26 mouse cellular contexts compared by ENCODE assay signal in the genomic region with DNA sequence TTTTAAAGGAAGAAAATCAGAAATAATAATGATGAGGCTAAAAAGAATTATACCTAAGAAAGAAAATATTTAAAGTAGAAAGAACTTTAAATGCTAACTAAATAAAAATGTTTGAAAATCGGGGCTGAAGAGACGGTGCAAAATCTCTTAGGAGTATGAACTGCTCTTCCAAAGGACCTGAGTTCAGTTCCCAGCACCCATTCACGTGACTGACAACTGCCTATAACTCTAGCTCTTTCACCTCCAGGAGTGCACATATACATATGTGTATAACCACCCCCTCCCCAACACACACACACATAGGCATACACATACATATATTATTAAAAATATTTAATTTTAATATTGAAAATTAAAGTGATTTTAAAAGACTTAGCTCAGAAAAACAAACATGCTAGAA. TPM values are rescaled to one million over a fixed set of nuclear protein-coding genes. Genes with fewer than 3 reads are reported as not detected.
DNase-seq lines count a peak whose midpoint lies in the region; ATAC-seq and TF ChIP-seq lines count a peak whose summit lies in the region.
"Had no signal": no experiment of that assay in that cellular context is flagged by ENCODE, and none has a peak within 500 bp of the region (broad histone marks: within the 10 kb centered on the region; RNA-seq: fewer than 3 reads in every experiment).

No protein-coding gene starts in this region.

- peaks cover 0 to 20% of the 10 kb centered on the region in 2 experiments; a peak in 2 of 4 replicates for H3K36me3 ChIP-seq in MEL (ENCODE audit: control insufficient read depth in 1 of 2, insufficient read depth in 2 of 2, low read length in 2 of 2)
- no peaks in the 10 kb centered on the region for H3K36me3 ChIP-seq in macrophage (ENCODE audit: inconsistent target)
- H3K36me3 ChIP-seq in forebrain, embryonic 16.5 days (ENCODE audit: control insufficient read depth, insufficient read depth) = no peaks in the 10 kb centered on the region
- H3K36me3 ChIP-seq: G1E had no signal

- H3K27ac ChIP-seq in MEL (ENCODE audit: control insufficient read depth, low read depth, low read length) (peak overlapping the region; percentile 94), macrophage (peak overlapping the region; percentile 82)
- peak overlapping the region; percentile 55 for H3K27ac ChIP-seq in bone marrow macrophage, adult 2 months (ENCODE audit: insufficient read depth, low read depth, low read length)
- H3K27ac ChIP-seq in brown adipose tissue, adult 24 weeks (replicated peaks; ENCODE audit: low read depth, low read length) = peak overlapping the region; percentile 52; the same call in 1 of the 2 replicates
- H3K27ac ChIP-seq in forebrain, embryonic 16.5 days (ENCODE audit: low read length) = no peak overlapping the region

- H3K9me3 ChIP-seq in MEL (replicated peaks; ENCODE audit: insufficient read depth, low read length) = no peaks in the 10 kb centered on the region
- no peaks in the 10 kb centered on the region for H3K9me3 ChIP-seq in forebrain, embryonic 16.5 days (ENCODE audit: control insufficient read depth, low read length)
- H3K9me3 ChIP-seq: G1E had no signal

- peak overlapping the region in 1 of 2 experiments; percentile 28; a peak in 2 of 4 replicates for H3K4me3 ChIP-seq in MEL (ENCODE audit: control insufficient read depth in 1 of 2, insufficient read depth in 1 of 2, low read depth in 2 of 2, low read length in 2 of 2)
- H3K4me3 ChIP-seq in bone marrow macrophage, adult 2 months (ENCODE audit: insufficient read depth, low read length) = no peak overlapping the region
- H3K4me3 ChIP-seq in brown adipose tissue, adult 24 weeks (ENCODE audit: insufficient read depth, low read depth, low read length) = no peak overlapping the region
- no peak overlapping the region for H3K4me3 ChIP-seq in macrophage (ENCODE audit: inconsistent target)
- H3K4me3 ChIP-seq in forebrain, embryonic 16.5 days (replicated peaks; ENCODE audit: low read length) = no peak overlapping the region

- no peak for TF ChIP-seq RAD21 in MEL (IDR thresholded peaks at IDR 0.05; ENCODE audit: low read depth, low read length)

- no peak for ATAC-seq in forebrain, embryonic 16.5 days
- ATAC-seq: activated CD4-positive, CD25-positive, alpha-beta regulatory T cell, adult 4 months; CD4-positive, CD25-positive, alpha-beta regulatory T cell, adult 4 months; Patski had no signal

- H3K4me2 ChIP-seq in forebrain, embryonic 16.5 days (ENCODE audit: low read length) = no peak overlapping the region

- TF ChIP-seq CTCF in MEL (IDR thresholded peaks at IDR 0.05 in 2 of 3, conservative IDR thresholded peaks at IDR 0.05 in 1 of 3; ENCODE audit: control insufficient read depth in 1 of 3, insufficient read depth in 1 of 3, low read depth in 2 of 3, low read length in 3 of 3, poor library complexity in 1 of 3, severe bottlenecking in 1 of 3) = no peak
- no peak for TF ChIP-seq CTCF in bone marrow macrophage, adult 2 months (IDR thresholded peaks at IDR 0.05; ENCODE audit: low read depth, low read length)

- TF ChIP-seq EP300 in MEL (IDR thresholded peaks at IDR 0.05; ENCODE audit: low read depth in 1 of 2, low read length in 2 of 2) = no peak

- no peak for TF ChIP-seq POLR2A in MEL (IDR thresholded peaks at IDR 0.05; ENCODE audit: control insufficient read depth in 1 of 2, insufficient read depth in 1 of 2, low read depth in 1 of 2, low read length in 2 of 2, poor library complexity in 1 of 2)
- no peak for TF ChIP-seq POLR2A in bone marrow macrophage, adult 2 months (IDR thresholded peaks at IDR 0.05; ENCODE audit: borderline replicate concordance, low read depth, low read length)

- DNase-seq in MEL (ENCODE audit: low read depth, low spot score) = peak; percentile 47
- DNase-seq in MN1 (ENCODE audit: low spot score) = no peak
- no peak for DNase-seq in cerebellum, adult 9-11 months
- no peak for DNase-seq in spleen, adult 18-20 months
- DNase-seq: adrenal gland, adult 2 months; adrenal gland, adult 8-10 months; adrenal gland, postnatal 10 days; adrenal gland, postnatal 14 days; adrenal gland, postnatal 25 days; adrenal gland, postnatal 36 days; B cell, adult 2 months; cerebellum, adult 11 months; cerebellum, adult 11-12 months; cerebellum, adult 18-20 months; cerebellum, adult 2 months; cerebellum, adult 8-10 months; cerebellum, adult 9-10 months had no signal

- no peak overlapping the region; the same call in 1 of the 2 replicates for H3K9ac ChIP-seq in MEL (ENCODE audit: control insufficient read depth, low read depth, low read length, poor library complexity, severe bottlenecking)
- H3K9ac ChIP-seq in forebrain, embryonic 16.5 days (replicated peaks; ENCODE audit: low read depth, low read length) = no peak overlapping the region

- H3K79me2 ChIP-seq in MEL (ENCODE audit: control insufficient read depth, insufficient read depth, low read length, poor library complexity) (no peaks in the 10 kb centered on the region), macrophage (ENCODE audit: inconsistent target) (no peaks in the 10 kb centered on the region)

- 96% methylated on average over 3 of the region's 3 CpGs for WGBS in macrophage (ENCODE audit: missing documents)
- 98% methylated on average over 3 of the region's 3 CpGs for WGBS in forebrain, embryonic 16.5 days

- no peaks in the 10 kb centered on the region for H3K27me3 ChIP-seq in MEL (ENCODE audit: control insufficient read depth in 1 of 2, insufficient read depth in 2 of 2, low read length in 2 of 2)
- H3K27me3 ChIP-seq in forebrain, embryonic 16.5 days (replicated peaks; ENCODE audit: control insufficient read depth, insufficient read depth, low read length) = no peaks in the 10 kb centered on the region
- H3K27me3 ChIP-seq: CH12.LX had no signal

- peaks cover 10 to 18% of the 10 kb centered on the region in 2 experiments for H3K4me1 ChIP-seq in MEL (ENCODE audit: control insufficient read depth in 1 of 2, insufficient read depth in 2 of 2, low read length in 2 of 2)
- H3K4me1 ChIP-seq in bone marrow macrophage, adult 2 months (ENCODE audit: control insufficient read depth, insufficient read depth, low read length) = peaks cover 9% of the 10 kb centered on the region
- H3K4me1 ChIP-seq in brown adipose tissue, adult 24 weeks (ENCODE audit: control insufficient read depth, insufficient read depth, insufficient read length, low read length) = no peaks in the 10 kb centered on the region
- H3K4me1 ChIP-seq in forebrain, embryonic 16.5 days (replicated peaks; ENCODE audit: control insufficient read depth, insufficient read depth, low read length) = no peaks in the 10 kb centered on the region

TF ChIP-seq in MEL, 35 proteins besides CTCF, POLR2A, EP300 and RAD21 (continues in another document):
- TF ChIP-seq USF2 (IDR thresholded peaks at IDR 0.05; ENCODE audit: borderline replicate concordance in 1 of 2, insufficient read depth in 1 of 2, low read depth in 1 of 2, low read length in 2 of 2) (peak in 1 of 2 experiments; percentile 39; a peak in 1 of 4 replicates), RCOR1 (IDR thresholded peaks at IDR 0.05; ENCODE audit: low read depth, low read length) (no peak), NELFE (IDR thresholded peaks at IDR 0.05; ENCODE audit: low read depth, low read length) (no peak), ZMIZ1 (IDR thresholded peaks at IDR 0.05; ENCODE audit: low read depth, low read length) (no peak), ZNF384 (IDR thresholded peaks at IDR 0.05; ENCODE audit: low read depth, low read length) (no peak), UBTF (IDR thresholded peaks at IDR 0.05; ENCODE audit: borderline replicate concordance, insufficient read depth, low read depth, low read length) (no peak), ZC3H11A (IDR thresholded peaks at IDR 0.05; ENCODE audit: low read depth, low read length) (no peak), CHD1 (IDR thresholded peaks at IDR 0.05; ENCODE audit: low read depth, low read length) (no peak), GATA1 (IDR thresholded peaks at IDR 0.05; ENCODE audit: low read depth, low read length) (no peak), HCFC1 (IDR thresholded peaks at IDR 0.05; ENCODE audit: low read depth, low read length) (no peak), GABPA (IDR thresholded peaks at IDR 0.05; ENCODE audit: low read depth, low read length) (no peak), MAX (IDR thresholded peaks at IDR 0.05; ENCODE audit: low read length) (no peak), SMC3 (IDR thresholded peaks at IDR 0.05; ENCODE audit: low read depth, low read length) (no peak), ELF1 (IDR thresholded peaks at IDR 0.05; ENCODE audit: low read depth, low read length) (no peak), ZKSCAN1 (IDR thresholded peaks at IDR 0.05; ENCODE audit: low read depth, low read length) (no peak), E2F4 (IDR thresholded peaks at IDR 0.05; ENCODE audit: borderline replicate concordance, low read depth, low read length) (no peak), TBP (IDR thresholded peaks at IDR 0.05; ENCODE audit: low read depth, low read length) (no peak), JUND (IDR thresholded peaks at IDR 0.05; ENCODE audit: low read depth, low read length) (no peak), MEF2A (IDR thresholded peaks at IDR 0.05; ENCODE audit: extremely low read depth, insufficient replicate concordance, low read depth, low read length, poor library complexity, severe bottlenecking) (no peak), MAZ (IDR thresholded peaks at IDR 0.05; ENCODE audit: low read depth, low read length) (no peak), ETS1 (IDR thresholded peaks at IDR 0.05; ENCODE audit: low read depth, low read length) (no peak), USF1 (IDR thresholded peaks at IDR 0.05; ENCODE audit: low read depth, low read length) (peak; percentile 79), BHLHE40 (IDR thresholded peaks at IDR 0.05; ENCODE audit: borderline replicate concordance, low read depth, low read length) (peak; percentile 83; the same call in 1 of the 2 replicates), MYC (IDR thresholded peaks at IDR 0.05; ENCODE audit: low read depth, low read length) (peak; percentile 3; the same call in 1 of the 2 replicates)

RNA-seq across cellular contexts. Expression of a gene that starts 5.1 kb away (rescaled TPM):
- 129 and 131 TPM in 2 replicates for total RNA-seq in MEL (2012; rRNA removed)
- polyA plus RNA-seq in MEL (2012; ENCODE audit: insufficient read depth in 1 of 2, insufficient read length in 2 of 2, low read depth in 1 of 2, low replicate concordance in 2 of 2, missing spikeins in 1 of 2) (100 to 1,000 TPM; 105 to 125 TPM), macrophage (2018) (181 to 216 TPM (median 203 TPM) in 3 replicates)
- polyA plus RNA-seq in bone marrow macrophage, adult 2 months (2012; ENCODE audit: insufficient read depth, insufficient read length, missing spikeins) = 163 and 168 TPM in 2 replicates
- polyA plus RNA-seq in brown adipose tissue, adult 24 weeks (2012; ENCODE audit: insufficient read depth, insufficient read length, missing spikeins) = 121 and 123 TPM in 2 replicates
- 100 to 1,000 TPM in 15 of 26 experiments, 10 to 100 TPM in 11; 61.1 to 189 (median 109) TPM for total RNA-seq in macrophage (2018; cell fraction: chromatin; rRNA removed)
- total RNA-seq in macrophage (2018; cell fraction: cytosol; rRNA removed) = 100 to 1,000 TPM; 163 to 229 (median 186) TPM
- 100 to 1,000 TPM; 108 to 324 (median 192) TPM for total RNA-seq in macrophage (2018; cell fraction: nucleus; rRNA removed)
- 170 and 199 TPM in 2 replicates for polyA plus RNA-seq in forebrain, embryonic 16.5 days (2015; fragmentation: Nextera tagmentation; extraction: Ambion mirVana)
